Mouse (Mus musculus): ENCODE data around the gene Appbp2.

- TF ChIP-seq POLR2A (IDR thresholded peaks at IDR 0.05; ENCODE audit: insufficient read length, low read depth) = peak; percentile 88
- TF ChIP-seq MAX (IDR thresholded peaks at IDR 0.05; ENCODE audit: low read depth) = no peak
Measured at GRCm38 (mm10) chr11:85234990-85235841, at the start of gene Appbp2.
